Mouse (Mus musculus): ENCODE results near the gene Kcnb1. TPM values are rescaled to one million over a fixed set of nuclear protein-coding genes. Genes with fewer than 3 reads are reported as not detected.

Gene Kcnb1
- total RNA-seq, 1 experiment from 2014 or later, result 0.57 TPM

DNA sequence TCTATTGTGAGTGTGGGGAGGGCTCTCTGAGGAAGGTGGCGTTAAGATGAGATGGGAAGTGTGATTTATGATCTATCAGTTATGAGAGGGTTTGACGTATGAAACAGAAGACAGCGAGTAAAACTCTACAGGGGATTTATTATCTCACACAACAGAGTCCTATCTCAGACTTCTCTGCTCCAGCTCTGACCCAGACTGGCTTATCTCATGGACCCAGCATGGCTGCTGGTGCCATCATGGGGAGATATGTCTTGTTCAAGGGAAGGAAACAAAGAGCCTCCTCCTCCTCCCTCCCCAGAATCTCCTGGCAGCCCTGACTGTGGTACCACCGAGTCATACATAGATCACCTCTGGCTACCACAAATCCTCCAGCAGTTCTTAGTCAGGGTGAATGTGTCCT, 48.1 kb downstream of the Kcnb1 start:
- ATAC-seq (replicated peaks; ENCODE audit: insufficient number of reproducible peaks, low FRiP score, low TSS enrichment, poor library complexity, severe bottlenecking), result no peak

- no peak for ATAC-seq (replicated peaks; ENCODE audit: insufficient number of reproducible peaks, low FRiP score, low TSS enrichment, poor library complexity, severe bottlenecking)
These were observed 50.1 kb downstream of the Kcnb1 start for GRCm38 (mm10) chr2:167139801-167140269.

GRCm38 (mm10) chr2:167138611-167139010, 51.3 kb downstream of the Kcnb1 start:
- ATAC-seq (replicated peaks; ENCODE audit: insufficient number of reproducible peaks, low FRiP score, low TSS enrichment, poor library complexity, severe bottlenecking), result no peak

- ATAC-seq (replicated peaks; ENCODE audit: insufficient number of reproducible peaks, low FRiP score, low TSS enrichment, poor library complexity, severe bottlenecking), result no peak
These were observed 53.0 kb downstream of the Kcnb1 start for GRCm38 (mm10) chr2:167136909-167137308.

DNA sequence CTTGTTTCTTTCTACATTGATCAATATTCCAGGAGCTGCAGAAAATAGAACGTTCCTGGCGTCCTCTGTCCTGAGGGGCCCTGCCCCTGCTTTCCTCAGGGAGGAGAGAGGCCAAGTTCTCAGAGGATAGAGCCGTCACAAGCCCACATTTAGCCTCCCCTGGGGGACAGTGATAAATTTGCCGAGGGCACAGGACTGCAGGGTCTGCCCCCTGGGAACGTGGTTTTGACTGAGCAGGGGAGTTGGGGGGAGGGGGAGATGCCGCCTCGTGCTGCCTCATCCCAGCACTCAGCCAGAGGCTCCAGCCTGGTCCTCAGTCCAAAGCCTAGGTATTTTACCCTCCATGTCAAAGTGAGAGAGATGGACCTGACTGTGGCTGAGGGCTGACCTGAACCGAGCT, 57.9 kb downstream of the Kcnb1 start:
- no peak for ATAC-seq (replicated peaks; ENCODE audit: insufficient number of reproducible peaks, low FRiP score, low TSS enrichment, poor library complexity, severe bottlenecking)

DNA sequence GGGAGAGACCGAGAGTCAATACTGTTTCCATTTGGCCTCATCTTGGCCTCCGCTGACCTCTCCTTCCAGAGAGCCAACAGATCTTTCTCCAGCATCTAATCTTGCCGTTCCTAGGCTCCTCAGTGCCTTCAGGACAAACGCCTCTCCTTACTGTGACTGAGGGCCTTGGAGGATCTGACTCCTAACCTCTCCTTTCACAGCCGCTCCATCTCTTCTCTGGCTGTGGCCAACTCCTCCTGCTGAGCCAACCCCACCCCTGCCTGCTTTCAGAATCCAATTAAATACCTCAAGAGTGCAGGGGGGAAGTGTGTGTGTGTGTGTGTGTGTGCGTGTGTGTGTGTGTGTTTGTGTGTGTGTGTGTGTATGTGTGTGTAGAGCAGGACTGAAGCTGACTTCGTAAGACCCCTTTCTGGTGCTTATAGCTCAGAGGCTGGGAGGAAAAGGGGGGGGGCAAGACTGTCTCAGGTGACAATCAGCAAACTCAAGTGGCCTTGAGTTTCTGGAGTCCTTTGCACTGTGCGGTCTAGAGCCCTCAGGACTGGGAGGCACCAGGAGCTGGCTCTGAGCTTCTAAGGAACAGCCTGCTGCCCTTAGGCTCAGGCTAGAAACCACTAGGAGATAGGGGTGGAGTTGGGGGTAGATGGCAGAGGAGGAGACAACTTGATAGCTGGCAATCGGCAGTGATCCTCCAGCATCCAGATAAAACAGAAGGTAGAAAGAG, 59.7 kb downstream of the Kcnb1 start:
- ATAC-seq (replicated peaks; ENCODE audit: insufficient number of reproducible peaks, low FRiP score, low TSS enrichment, poor library complexity, severe bottlenecking), result no peak

GRCm38 (mm10) chr2:167129608-167129955, 60.4 kb downstream of the Kcnb1 start:
- ATAC-seq (replicated peaks; ENCODE audit: insufficient number of reproducible peaks, low FRiP score, low TSS enrichment, poor library complexity, severe bottlenecking), result no peak

GRCm38 (mm10) chr2:167128699-167129607, 61.0 kb downstream of the Kcnb1 start:
- ATAC-seq (replicated peaks; ENCODE audit: insufficient number of reproducible peaks, low FRiP score, low TSS enrichment, poor library complexity, severe bottlenecking), result peak; percentile 72

GRCm38 (mm10) chr2:167127404-167127803, 62.6 kb downstream of the Kcnb1 start:
- ATAC-seq (replicated peaks; ENCODE audit: insufficient number of reproducible peaks, low FRiP score, low TSS enrichment, poor library complexity, severe bottlenecking), result no peak

GRCm38 (mm10) chr2:167125781-167126180, 64.2 kb downstream of the Kcnb1 start:
- ATAC-seq (replicated peaks; ENCODE audit: insufficient number of reproducible peaks, low FRiP score, low TSS enrichment, poor library complexity, severe bottlenecking), result no peak

GRCm38 (mm10) chr2:167123936-167124335, 66.0 kb downstream of the Kcnb1 start:
- ATAC-seq (replicated peaks; ENCODE audit: insufficient number of reproducible peaks, low FRiP score, low TSS enrichment, poor library complexity, severe bottlenecking), result no peak

DNA sequence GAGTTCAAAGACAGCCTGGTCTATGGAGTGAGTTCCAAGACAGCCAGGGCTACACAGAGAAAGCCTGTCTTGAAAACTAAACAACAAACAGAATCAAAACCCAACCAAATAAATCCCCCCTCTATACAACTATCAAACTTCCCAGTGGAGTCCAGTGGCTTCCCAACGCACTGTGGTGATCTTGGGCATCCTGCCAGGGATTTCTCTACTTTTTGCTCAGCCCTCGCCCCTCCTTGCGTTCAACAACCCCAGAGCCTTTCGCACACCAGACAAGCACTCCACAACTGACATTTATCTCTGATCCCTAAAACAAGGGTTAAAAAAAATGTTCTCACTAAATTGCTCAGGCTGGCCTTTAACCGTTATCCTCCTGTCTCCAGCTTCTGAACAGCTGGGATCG, 67.2 kb downstream of the Kcnb1 start:
- no peak for ATAC-seq (replicated peaks; ENCODE audit: insufficient number of reproducible peaks, low FRiP score, low TSS enrichment, poor library complexity, severe bottlenecking)

- ATAC-seq (replicated peaks; ENCODE audit: insufficient number of reproducible peaks, low FRiP score, low TSS enrichment, poor library complexity, severe bottlenecking), result no peak
These were observed 68.0 kb downstream of the Kcnb1 start for GRCm38 (mm10) chr2:167121996-167122395.

DNA sequence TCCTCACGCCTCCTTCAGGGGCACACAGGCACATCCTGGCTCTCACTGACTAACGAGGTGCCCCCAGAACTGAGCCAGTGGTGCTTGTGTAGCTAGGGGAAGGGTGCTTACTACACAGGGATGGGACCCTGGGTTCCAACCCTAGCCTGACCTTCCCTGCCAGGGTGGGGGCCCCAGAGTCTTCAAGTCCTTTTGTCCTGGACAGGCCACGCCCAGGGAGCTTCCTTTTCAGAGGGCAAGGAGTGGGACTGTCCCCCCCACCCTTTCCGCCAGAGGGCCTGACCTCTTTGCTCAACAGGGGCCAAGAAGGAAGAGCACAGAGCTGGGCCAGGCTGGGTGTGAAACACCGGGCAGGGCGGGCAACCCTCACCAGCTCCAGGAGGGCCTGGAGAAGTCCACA, 68.7 kb downstream of the Kcnb1 start:
- no peak for ATAC-seq (replicated peaks; ENCODE audit: insufficient number of reproducible peaks, low FRiP score, low TSS enrichment, poor library complexity, severe bottlenecking)

- ATAC-seq (replicated peaks; ENCODE audit: insufficient number of reproducible peaks, low FRiP score, low TSS enrichment, poor library complexity, severe bottlenecking), result no peak
These were observed 69.6 kb downstream of the Kcnb1 start for GRCm38 (mm10) chr2:167120186-167120830.

GRCm38 (mm10) chr2:167118046-167118445, 71.9 kb downstream of the Kcnb1 start:
- no peak for ATAC-seq (replicated peaks; ENCODE audit: insufficient number of reproducible peaks, low FRiP score, low TSS enrichment, poor library complexity, severe bottlenecking)

DNA sequence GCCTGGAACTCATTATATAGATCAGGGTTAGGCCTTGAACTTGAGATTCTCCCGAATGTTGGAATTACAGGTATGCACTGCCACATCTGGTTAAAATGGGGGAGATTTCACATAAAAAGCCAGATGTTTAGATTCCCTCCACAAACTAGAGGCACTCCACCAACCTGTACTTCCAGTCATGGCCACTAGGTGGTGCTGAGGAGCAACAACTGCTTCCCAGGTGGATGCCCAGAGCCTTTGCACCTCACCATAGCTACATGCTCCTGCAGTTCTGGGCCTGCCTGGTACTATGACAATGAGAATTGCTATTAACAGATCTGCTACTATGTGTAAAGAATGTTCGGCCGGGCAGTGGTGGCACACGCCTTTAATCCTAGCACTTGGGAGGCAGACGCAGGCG, 77.2 kb downstream of the Kcnb1 start:
- peak; percentile 83 for ATAC-seq (replicated peaks; ENCODE audit: insufficient number of reproducible peaks, low FRiP score, low TSS enrichment, poor library complexity, severe bottlenecking)

- no peak for ATAC-seq (replicated peaks; ENCODE audit: insufficient number of reproducible peaks, low FRiP score, low TSS enrichment, poor library complexity, severe bottlenecking)
These were observed 77.7 kb downstream of the Kcnb1 start for GRCm38 (mm10) chr2:167112259-167112658.

GRCm38 (mm10) chr2:167109506-167109905, 80.4 kb downstream of the Kcnb1 start:
- no peak for ATAC-seq (replicated peaks; ENCODE audit: insufficient number of reproducible peaks, low FRiP score, low TSS enrichment, poor library complexity, severe bottlenecking)

All from monocyte, adult 5-6 weeks (primary cell).